Mouse (Mus musculus) kidney, postnatal 0 days (tissue): Measurements from ENCODE around the gene Rnaset2a. TPM values are rescaled to one million over a fixed set of nuclear protein-coding genes. Genes with fewer than 3 reads are reported as not detected.
"Not testable (repeated sequence)": the region's sequence is repeated elsewhere in the genome, so short reads cannot be mapped to it uniquely, and the experiment has no call there.

Experiments used
- ATAC-seq: fragments of 200-750 bp; cut with Nextera tagmentation; replicated peaks from 2 replicates; pipeline ENCODE4 v1.8.0; 2017; ENCODE audit warnings: low read depth, moderate number of reproducible peaks, moderate TSS enrichment, moderate library complexity; ENCODE audit not compliant: low FRiP score
- DNase-seq: peaks from one replicate; pipeline ENCODE4 v3.0.0-alpha.2; 2016; ENCODE audit warnings: low spot score
- H3K27ac ChIP-seq: fragments of 300-500 bp; sonication (generic); 2 replicates; pipeline ENCODE4 v1.5.1; 2014; ENCODE audit warnings: mild to moderate bottlenecking
- H3K27me3 ChIP-seq: fragments of 300-500 bp; sonication (generic); 2 replicates; pipeline ENCODE4 v1.6.1; 2014; ENCODE audit warnings: low read length, mixed read lengths; ENCODE audit not compliant: insufficient read depth
- H3K36me3 ChIP-seq: fragments of 300-500 bp; sonication (generic); 2 replicates; pipeline ENCODE4 v1.6.1; 2014; ENCODE audit warnings: low read length, mixed read lengths; ENCODE audit not compliant: insufficient read depth
- H3K4me1 ChIP-seq: fragments of 300-500 bp; sonication (generic); replicated peaks from 2 replicates; pipeline ENCODE4 v1.6.1; 2014; ENCODE audit warnings: antibody characterized with exemption, low read length, mixed read lengths; ENCODE audit not compliant: insufficient read depth
- H3K4me2 ChIP-seq: fragments of 300-500 bp; sonication (generic); 2 replicates; pipeline ENCODE4 v1.6.1; 2014; ENCODE audit warnings: mild to moderate bottlenecking, low read length, moderate library complexity, mixed read lengths
- H3K4me3 ChIP-seq: fragments of 300-500 bp; sonication (generic); replicated peaks from 2 replicates; pipeline ENCODE4 v1.5.1; 2014; ENCODE audit warnings: low read depth, low read length
- H3K9ac ChIP-seq: fragments of 300-500 bp; sonication (generic); 2 replicates; pipeline ENCODE4 v1.6.1; 2014; ENCODE audit warnings: low read depth, low read length
- H3K9me3 ChIP-seq: fragments of 300-500 bp; sonication (generic); replicated peaks from 2 replicates; pipeline ENCODE4 v1.6.1; 2016; ENCODE audit warnings: low read length, inconsistent platforms, mixed read lengths
- CTCF ChIP-seq: IDR thresholded peaks from 2 replicates; pipeline ENCODE4 v1.5.1; 2016; ENCODE audit warnings: antibody characterized with exemption, low read depth, mild to moderate bottlenecking, moderate library complexity
- WGBS: fragments of 180-500 bp; shearing (Covaris S2); extraction: QIAGEN DNeasy Blood & Tissue Kit; methylation state at CpG from one replicate; pipeline ENCODE4 v1.1.7; 2014; 5-methylcytosine and 5-hydroxymethylcytosine counted together
- polyA plus RNA-seq: library from polyadenylated mRNA; unstranded; fragments of >200 nt; fragmentation: Nextera tagmentation; extraction: Ambion mirVana; gene quantifications from 2 replicates; pipeline ENCODE4 v1.2.1, GENCODE M21; 2015

The Rnaset2a gene
- polyA plus RNA-seq, 1 experiment from 2014 or later = 98.7 TPM

DNA sequence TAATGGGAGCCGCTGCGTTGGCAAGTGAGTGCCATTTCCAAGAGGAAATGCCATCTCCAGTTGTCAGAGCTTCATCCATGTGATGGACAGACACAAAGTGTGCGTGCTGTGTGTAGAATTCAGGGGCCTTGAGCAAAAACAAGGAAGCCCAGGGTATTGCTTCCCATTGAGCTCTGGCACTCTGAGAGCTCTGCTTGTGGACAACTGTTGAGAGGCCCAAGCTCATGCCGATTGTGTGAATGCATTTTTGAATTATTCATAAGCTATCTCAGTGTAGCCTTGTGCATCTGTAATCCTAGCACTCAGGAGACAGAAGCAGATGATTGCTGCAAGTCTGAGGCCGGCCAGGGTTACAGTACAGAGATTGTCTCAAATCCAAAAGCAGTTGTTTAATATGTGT, 29.2 kb upstream of the Rnaset2a start:
- peaks cover 52% of the 10 kb centered on the region for H3K36me3 ChIP-seq
- no peak for TF ChIP-seq CTCF

DNA sequence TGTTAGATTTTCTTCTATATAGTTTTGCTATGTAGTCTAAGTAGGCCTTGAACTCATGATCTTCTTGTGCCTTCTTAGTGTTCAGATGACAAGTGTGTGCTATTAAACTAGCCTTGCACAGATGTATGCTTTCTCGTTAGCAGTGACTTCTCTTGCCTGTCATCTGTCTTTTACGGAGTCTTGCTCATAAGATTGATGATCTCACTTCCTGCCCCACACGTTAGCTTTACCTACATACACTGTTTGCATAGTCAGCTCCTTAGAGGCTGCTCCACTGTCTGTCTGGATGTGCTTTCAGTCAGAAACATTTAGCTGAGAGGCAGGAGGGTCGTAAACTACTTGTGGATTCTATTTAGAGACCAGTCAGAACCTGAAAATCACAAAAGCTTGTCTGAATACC, 23.2 kb upstream of the Rnaset2a start:
- Histone ChIP-seq H3K36me3 (peaks cover 43% of the 10 kb centered on the region), H3K9me3 (no peaks in the 10 kb centered on the region), H3K4me2 (no peak overlapping the region), H3K4me3 (no peak overlapping the region), H3K27ac (no peak overlapping the region), H3K27me3 (no peaks in the 10 kb centered on the region), H3K9ac (no peak overlapping the region), H3K4me1 (no peaks in the 10 kb centered on the region)
- DNase-seq = no peak
- no peak for TF ChIP-seq CTCF
- no peak for ATAC-seq
- WGBS = 39% methylated on average over 4 of the region's 4 CpGs

More for the DNA sequence above, 29.2 kb upstream of the Rnaset2a start:
- Histone ChIP-seq H3K4me3 (no peak overlapping the region), H3K4me1 (no peaks in the 10 kb centered on the region), H3K9me3 (no peaks in the 10 kb centered on the region), H3K4me2 (no peak overlapping the region), H3K27me3 (no peaks in the 10 kb centered on the region), H3K27ac (no peak overlapping the region), H3K9ac (no peak overlapping the region)
- DNase-seq = no peak
- 94% methylated on average over 5 of the region's 5 CpGs for WGBS
- no peak for ATAC-seq

DNA sequence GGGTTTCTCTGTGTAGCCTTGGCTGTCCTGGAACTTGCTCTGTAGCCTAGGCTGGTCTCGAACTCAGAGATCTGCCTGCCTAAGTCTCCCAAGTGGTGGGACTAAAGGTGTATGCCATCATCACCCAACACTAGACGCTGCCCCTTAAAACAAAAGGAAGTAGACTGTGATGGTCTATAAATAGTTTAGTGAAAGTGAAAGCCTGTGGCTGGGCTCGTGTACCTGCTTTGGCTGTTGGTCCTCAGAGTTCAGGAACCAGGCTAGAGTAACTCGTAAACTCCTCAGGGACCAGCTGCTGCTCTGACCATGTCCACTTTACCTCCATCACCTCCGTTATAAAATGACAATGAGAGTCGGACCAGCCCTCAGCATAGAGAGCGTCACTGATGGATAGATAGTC, 22.4 kb upstream of the Rnaset2a start:
- peaks cover 36% of the 10 kb centered on the region for H3K36me3 ChIP-seq
- H3K9ac ChIP-seq = no peak overlapping the region
- no peaks in the 10 kb centered on the region for H3K4me1 ChIP-seq
- DNase-seq (no peak), ATAC-seq (no peak)
- no peak overlapping the region for H3K4me2 ChIP-seq
- no peaks in the 10 kb centered on the region for H3K27me3 ChIP-seq
- 85% methylated on average over 7 of the region's 7 CpGs for WGBS
- H3K27ac ChIP-seq = no peak overlapping the region
- no peak for TF ChIP-seq CTCF
- no peaks in the 10 kb centered on the region for H3K9me3 ChIP-seq
- no peak overlapping the region for H3K4me3 ChIP-seq

DNA sequence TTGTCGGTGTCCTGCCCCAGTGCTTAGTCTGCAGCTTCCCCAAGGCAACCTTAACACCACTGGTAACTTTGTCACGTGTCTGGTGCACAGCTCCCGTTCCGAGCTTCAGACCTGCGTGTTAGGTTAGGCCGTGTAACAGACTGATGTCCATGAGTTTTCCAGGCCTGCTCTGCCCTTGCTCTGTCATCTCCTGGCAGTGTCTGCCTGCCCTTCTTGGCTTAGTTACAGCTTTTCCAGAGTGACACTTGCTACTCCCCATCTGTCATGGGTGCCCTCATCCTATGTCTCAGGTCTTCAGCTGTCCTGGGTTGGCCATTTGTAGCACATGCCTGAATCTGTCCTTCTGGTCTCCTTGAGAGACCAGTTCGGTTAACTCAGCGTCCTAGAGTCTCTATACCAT, 19.5 kb upstream of the Rnaset2a start:
- not testable (repeated sequence) for DNase-seq, H3K27ac ChIP-seq, H3K4me3 ChIP-seq, H3K4me2 ChIP-seq, H3K9ac ChIP-seq, H3K4me1 ChIP-seq, H3K9me3 ChIP-seq, ATAC-seq, H3K27me3 ChIP-seq
- peaks cover 19% of the 10 kb centered on the region for H3K36me3 ChIP-seq
- 87% methylated on average over 4 of the region's 8 CpGs for WGBS

DNA sequence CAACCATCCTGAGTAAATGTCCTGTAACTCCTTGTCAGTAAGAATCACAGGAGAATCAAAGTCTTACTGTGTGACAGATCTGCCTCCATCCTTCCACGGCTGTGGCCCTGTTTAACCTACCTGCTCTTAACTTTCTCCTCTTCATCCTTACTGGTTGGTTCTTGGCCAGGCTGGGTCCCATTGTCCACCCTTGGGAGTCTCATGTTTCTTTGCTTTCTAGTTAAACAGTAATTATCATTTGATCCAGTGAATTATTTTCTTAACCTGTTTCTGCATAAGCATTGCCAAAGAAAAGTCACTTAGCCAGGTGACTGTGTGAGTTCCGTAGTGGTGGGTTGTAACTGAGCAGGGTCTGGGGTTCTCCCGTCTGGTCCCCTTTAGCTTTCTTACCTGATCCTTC, 18.6 kb upstream of the Rnaset2a start:
- not testable (repeated sequence) for H3K4me1 ChIP-seq, H3K27ac ChIP-seq, H3K9ac ChIP-seq, H3K4me3 ChIP-seq, DNase-seq, ATAC-seq, H3K9me3 ChIP-seq, H3K27me3 ChIP-seq
- WGBS = 0% methylated on average over 1 of the region's 3 CpGs
- H3K36me3 ChIP-seq = peaks cover 18% of the 10 kb centered on the region
- peak overlapping the region; percentile 41 for H3K4me2 ChIP-seq

DNA sequence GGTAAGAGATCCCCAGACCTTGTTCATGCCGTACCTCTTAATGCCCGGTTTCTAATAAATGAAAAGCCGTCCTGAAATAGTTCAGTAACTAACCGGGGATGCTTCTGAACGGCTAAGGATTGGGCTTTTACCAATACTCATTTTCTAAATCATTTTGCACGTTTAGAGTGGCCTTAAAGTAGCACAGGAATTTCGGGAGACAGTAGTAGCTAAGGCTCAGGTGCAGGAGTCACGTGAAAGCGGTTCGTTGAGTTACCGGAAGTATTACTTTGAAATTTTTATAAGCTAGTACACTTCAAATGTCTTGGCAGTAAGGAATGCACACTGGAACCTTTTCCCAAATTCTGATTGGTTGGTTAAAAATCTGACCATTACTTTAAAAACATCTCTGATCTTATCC, 18.1 kb upstream of the Rnaset2a start:
- not testable (repeated sequence) for H3K9ac ChIP-seq
- under 1% methylated on average over 9 of the region's 11 CpGs for WGBS
- peak overlapping the region; percentile 41 for H3K4me2 ChIP-seq

DNA sequence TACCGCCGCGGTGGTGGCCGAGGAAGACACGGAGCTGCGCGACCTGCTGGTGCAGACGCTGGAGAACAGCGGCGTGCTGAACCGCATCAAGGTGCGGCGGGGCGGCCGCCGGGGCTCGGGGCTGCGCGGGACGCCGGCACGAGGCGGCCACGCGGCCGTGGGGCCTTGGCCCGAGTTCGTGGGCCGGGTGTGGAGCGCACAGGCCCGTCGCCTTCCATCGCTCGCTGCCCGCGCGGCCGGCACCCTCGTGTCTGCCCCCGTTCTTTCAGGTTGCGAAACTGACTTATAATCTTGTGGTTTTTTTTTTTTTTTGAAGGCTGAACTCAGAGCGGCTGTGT, 17.7 kb upstream of the Rnaset2a start:
- H3K9me3 ChIP-seq, H3K4me1 ChIP-seq, DNase-seq, H3K27me3 ChIP-seq, ATAC-seq: not testable (repeated sequence)
- Histone ChIP-seq H3K4me3 (peak overlapping the region; percentile 44), H3K27ac (peak overlapping the region; percentile 47; the same call in 1 of the 2 replicates), H3K36me3 (peaks cover 13% of the 10 kb centered on the region), H3K4me2 (peak overlapping the region; percentile 41), H3K9ac (peak overlapping the region; percentile 42; the same call in 1 of the 2 replicates)
- WGBS = 0% methylated on average over 34 of the region's 42 CpGs

More for the DNA sequence above, 18.1 kb upstream of the Rnaset2a start:
- H3K9me3 ChIP-seq, H3K4me1 ChIP-seq, H3K27ac ChIP-seq, DNase-seq, ATAC-seq, H3K27me3 ChIP-seq: not testable (repeated sequence)
- Histone ChIP-seq H3K4me3 (peak overlapping the region; percentile 44), H3K36me3 (peaks cover 15% of the 10 kb centered on the region)

DNA sequence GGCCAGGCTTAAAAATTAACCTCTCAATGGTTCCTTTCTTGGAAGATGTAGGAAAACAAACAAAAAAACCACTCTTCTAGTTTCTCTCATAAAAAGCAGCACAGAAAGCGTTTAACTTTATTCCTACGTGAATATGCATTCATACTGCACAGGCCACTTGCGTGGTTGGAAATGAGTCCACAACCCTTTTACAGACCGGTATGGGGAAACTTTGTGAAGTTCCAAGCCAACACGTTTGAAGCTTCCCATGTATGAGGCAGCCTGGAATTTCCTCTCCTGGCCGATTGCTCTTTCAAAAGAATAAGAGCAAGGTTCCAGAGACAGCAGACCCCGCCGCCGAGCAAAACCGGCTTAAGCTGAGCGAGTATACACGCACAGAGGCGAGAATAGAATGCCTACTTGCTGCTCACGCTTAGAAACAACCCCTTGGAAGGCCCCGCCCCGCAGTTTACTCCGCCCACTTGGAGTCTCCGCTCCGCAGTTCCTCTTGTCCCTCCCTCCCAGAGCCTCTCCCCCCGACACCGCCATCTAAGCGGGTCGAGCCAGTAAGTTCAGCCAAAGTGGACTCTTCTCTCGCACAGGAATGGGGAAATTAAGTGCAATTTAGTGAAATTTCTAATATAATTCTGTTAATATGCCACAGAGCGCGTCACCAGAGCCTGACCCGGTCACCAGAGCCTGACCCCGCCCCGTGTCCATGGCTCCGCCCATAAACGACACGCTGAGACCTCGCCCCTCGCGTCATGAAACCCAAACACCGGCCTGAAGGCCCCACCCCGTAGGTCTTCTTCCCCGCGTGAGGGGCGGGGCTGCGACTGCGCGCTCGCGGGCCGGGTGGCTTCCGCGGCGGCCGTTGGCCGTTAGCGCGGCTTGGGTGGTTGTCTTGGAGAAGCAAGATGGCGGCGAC, 17.1 kb upstream of the Rnaset2a start, which contains the start of gene Fgfr1op:
TSS of gene Fgfr1op (plus strand) at position 801 of the 907 bp plus-strand sequence.
- not testable (repeated sequence) for H3K36me3 ChIP-seq, H3K9me3 ChIP-seq, DNase-seq, H3K27me3 ChIP-seq, H3K4me1 ChIP-seq
- Histone ChIP-seq H3K9ac (peak within 1 kb of the TSS; percentile 42; the same call in 1 of the 2 replicates), H3K27ac (peak within 1 kb of the TSS; percentile 68; the same call in 1 of the 2 replicates), H3K4me3 (peak within 1 kb of the TSS; percentile 44), H3K4me2 (peak within 1 kb of the TSS; percentile 41)
- under 1% methylated on average over 12 of the region's 55 CpGs for WGBS
- peak; percentile 98 for ATAC-seq
